Mouse (Mus musculus) lung, postnatal 0 days (tissue): Measurements from ENCODE around the gene Myo10.

Experiments
- CTCF ChIP-seq: IDR thresholded peaks from 2 replicates; pipeline ENCODE4 v1.5.1; 2016; ENCODE audit warnings: antibody characterized with exemption, mild to moderate bottlenecking
- EP300 ChIP-seq: IDR thresholded peaks from 2 replicates; pipeline ENCODE4 v1.6.1; 2016; ENCODE audit warnings: antibody characterized with exemption, mild to moderate bottlenecking, control low read depth

GRCm38 (mm10) chr15:25702602-25703001 lies 80.3 kb downstream of the Myo10 start:
- TF ChIP-seq CTCF: peak; percentile 7; the same call in 1 of the 2 replicates
- TF ChIP-seq EP300: no peak
